Mouse (Mus musculus): Measurements from ENCODE around the gene Tsga8.

Gene Tsga8

GRCm38 (mm10) chrX:83487598-83487997 lies at the start of gene Tsga8:
Gene Tsga8 (minus strand): TSS chrX:83487924.
- no peak for DNase-seq
